Mouse (Mus musculus): ENCODE results near the gene Vill.

The Vill gene

DNA sequence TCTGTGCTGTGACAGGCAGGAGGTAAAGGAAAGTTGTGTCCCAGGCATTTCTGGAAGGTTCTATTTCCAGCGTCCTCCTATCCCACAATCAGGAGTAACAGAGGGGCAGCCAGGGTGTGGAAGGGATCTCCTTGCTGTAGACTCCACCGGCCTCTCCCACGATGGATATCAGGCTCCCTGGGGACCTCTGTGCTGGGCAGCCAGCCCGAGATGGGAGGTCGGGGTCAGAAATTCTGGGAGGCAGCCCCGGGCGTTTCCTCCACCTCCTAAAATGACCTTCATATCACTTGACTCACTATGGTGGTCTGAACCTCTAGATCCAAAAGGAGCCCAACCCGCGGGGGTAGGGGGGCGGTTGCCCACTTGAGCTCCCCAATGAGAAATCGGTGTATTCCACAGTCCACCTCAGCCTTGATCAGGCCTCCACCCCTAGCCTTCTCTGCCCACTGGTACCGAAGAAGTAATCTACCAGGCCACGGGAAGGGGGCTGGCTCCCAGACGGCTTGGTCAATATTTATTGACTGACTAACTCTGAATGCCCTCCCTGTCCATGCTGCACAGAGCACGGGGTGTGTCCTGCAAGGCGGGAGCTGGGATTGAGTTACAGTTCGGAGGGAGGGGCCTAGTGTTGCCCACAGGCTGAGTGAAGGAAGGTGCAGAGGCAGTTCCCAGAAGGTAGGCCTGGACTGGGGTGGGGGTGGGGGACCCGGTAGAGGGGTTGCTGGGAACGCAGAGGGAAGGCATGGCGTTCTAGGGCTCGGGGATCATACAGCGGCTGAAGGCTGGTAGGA lies at the start of gene Vill:
Vill (plus strand) TSS at position 625 of the 791 bp plus-strand sequence.
- DNase-seq (ENCODE audit: low spot score in 2 of 2): no peak

DNA sequence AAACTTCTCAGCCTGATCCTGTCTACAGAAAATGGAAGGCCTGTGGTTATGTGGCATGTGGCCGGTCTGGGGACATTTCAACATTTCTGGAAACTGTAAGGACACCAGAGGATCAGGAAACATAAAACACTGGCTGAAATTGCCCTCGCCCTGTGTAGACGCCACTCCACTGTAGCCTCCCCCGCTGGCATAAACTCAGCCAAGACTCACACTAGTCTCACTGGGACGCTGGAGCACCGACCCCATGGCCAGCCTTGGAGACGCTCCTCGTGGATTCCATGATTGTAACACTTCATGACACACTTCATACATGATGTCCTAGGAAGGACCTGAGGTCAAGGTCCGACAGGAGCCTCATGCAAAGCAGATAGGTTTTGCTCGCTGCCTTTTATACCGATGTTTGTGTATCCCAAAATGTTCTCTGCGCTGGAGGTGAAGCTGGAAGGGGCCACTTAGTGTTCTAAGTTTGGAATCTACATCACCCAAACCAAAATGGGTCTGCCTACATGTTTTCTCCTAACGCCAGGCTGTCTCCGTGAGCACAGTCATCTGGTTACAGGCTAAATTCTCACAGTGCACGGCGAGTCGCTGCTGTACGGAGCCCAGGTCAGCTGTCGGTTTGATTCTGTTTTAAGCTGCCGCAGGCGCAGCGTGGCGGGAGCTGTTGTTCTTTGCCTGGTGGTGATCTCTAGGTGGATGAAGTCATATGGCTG lies 48.4 kb upstream of the Vill start:
- DNase-seq (ENCODE audit: low spot score in 2 of 2): peak in 1 of 2 experiments; percentile 68

DNA sequence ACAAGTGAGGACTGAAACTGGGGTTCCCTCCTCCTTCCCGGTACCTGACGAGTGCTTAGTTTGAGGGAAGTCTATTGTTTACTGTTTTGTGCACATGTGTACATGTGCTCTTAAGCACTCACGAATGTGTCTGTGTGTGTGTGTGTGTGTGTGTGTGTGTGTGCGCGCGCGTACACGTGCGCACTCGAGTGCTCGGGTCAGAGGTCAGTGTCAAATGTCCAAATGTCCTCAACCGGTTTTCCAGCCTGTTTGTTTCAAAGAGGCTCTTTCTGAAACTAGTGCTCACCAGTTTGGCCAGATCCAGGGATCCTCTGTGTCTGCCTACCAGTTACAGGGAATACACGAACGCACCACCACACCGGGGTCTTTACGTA lies 47.9 kb upstream of the Vill start:
- no peak for DNase-seq (ENCODE audit: low spot score in 2 of 2)

DNA sequence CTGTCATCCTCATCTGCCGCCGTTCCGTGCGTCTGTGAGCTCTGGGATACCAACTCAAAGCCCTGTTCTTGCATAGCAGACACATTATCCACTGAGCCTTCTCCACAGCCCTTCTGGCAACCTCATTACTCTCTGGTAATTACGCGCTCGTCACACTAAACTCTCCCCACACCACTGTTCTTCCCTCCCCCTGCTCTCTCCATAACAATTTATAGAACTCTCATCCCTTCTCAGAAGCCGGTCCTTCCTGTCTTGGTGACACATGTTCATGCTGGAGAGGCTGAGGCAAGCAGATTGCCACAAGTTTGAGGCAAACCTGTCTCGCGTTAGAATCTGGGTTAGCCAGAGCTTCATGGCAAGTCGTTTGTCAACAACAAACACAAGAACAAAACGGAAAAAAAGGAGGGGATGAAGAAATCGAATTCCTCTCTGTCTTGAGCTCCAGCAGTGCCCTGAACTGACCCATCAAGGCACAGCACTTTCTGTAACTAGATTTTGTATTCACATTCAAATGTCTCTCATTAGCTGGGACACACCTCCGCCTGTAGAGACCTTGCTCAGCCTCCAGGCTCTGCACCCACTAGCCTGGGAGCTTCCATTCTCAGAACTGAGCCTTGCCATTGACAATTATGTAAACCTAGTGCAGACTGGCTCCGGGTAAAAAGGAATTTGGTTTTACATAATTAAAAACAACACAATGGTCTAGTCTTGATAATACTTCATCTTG lies 47.1 kb upstream of the Vill start:
- no peak for DNase-seq (ENCODE audit: low spot score in 2 of 2)

DNA sequence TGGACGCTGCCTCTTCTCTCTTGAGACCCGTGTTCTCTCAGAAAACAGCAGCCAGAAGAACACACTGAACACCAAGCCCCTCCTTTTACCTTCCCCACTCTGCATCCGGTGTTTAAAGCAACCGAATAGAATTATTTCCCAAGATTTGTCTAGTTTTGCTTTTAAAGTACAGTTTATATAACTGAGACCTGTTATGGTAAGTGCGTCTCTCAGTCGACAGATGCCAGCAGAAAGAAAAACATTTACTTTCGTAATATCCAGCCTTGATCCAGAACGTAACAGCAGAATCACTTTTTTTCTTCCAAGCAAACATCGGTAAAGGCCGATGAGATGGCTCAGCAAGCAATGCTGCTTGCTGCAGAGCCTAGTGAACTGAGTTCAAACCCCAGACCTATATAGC lies 45.3 kb upstream of the Vill start:
- DNase-seq (ENCODE audit: low spot score in 2 of 2): no peak

DNA sequence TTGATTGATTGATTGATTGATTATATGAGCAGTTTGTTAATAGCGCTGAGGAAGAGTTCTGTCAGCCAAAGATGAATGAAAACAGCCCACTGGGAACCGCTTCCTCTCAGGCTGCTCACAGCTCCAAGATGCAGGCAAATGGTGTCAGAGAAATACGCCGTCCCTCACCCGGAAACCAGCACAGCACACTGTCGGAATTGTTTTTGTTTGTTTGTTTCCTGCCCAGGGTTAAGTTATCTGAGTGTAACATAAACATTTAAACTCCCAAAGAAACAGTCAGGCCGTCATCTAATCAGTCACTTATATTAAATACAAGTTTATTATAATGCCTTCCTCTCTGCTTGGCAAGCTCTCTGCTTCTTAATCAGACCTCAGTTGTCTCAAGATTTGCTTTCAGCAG lies 43.7 kb upstream of the Vill start:
- DNase-seq (ENCODE audit: low spot score in 2 of 2): no peak

DNA sequence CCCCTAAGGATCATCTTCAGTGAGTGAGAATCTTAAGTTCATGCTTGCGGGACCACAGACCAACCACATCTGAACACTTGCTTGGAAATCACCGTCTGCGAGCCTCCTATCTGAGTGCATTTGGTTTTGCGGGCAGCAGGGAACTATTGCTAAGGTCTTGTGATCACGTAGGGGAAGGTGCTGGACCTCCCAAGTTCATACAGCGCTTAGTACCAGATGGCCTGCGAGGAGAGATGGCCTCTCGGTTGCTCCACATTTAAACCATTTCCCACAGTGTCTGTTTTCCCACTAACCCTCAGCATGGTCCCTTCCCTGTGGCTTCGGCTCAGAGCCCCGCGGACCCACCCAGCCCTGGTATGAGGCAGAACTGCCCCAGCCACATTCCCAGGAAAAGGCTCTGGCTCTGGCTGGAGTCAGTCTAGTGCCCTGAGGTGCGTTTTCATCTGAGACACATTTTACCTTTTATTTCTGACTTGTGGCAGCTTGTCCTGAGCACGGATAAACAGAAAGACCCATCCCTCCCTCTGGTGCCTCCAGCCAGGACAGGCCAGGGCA lies 42.3 kb upstream of the Vill start:
- no peak for DNase-seq (ENCODE audit: low spot score in 2 of 2)

DNA sequence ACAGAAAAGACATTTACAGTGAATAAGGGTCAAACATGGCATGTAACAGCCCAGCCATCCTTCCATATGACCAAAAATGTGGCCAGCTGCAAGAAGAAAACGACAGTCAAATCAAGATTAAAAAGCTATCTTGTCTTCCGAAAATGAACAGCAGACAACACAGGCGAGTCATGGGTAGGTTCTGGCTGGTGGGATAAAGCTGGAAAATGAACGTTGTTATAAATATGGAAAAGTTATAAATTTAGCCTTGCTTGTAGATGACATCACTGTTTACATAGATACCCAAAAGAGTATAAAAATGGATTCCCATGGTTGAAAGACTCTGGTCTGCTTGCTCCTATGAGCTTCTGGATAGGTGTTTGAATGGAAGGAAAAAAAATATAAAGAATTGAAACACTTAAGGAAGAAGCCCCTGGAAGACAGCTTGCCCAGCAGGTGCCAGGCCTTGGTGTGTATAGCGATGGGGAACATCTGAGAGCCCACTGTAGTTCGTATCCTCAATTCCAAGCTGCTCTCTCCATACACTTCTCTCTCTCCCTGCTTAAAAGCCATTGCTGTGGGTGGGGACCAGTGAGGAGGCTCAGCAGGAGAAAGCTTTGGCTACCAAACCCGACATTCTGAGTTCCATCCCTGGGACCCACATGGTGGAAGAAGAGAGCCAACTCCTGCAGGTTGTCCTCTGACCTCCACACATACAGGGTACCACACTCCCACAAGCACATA lies 35.6 kb upstream of the Vill start:
- no peak for DNase-seq (ENCODE audit: low spot score in 2 of 2)

DNA sequence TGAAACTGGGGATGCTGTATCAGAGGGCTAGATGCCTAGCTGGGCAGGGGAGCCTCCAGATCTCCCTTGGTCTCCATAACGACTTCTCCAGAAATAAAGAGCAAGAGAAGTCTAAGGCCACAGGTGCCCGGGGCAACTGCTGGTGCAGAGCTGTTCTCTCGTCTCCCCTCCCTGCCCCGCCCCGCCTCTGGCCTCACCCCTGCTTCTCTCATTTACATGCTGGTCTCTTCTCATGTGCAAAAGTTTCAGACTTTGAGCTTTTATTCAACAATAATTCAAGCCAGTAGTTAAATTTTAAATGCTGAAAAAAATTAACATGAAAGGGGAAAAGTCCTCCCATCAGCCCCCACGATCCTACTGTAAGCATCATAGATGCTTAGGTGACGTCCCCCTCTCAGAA lies 30.8 kb upstream of the Vill start:
- DNase-seq (ENCODE audit: low spot score in 2 of 2): no peak

DNA sequence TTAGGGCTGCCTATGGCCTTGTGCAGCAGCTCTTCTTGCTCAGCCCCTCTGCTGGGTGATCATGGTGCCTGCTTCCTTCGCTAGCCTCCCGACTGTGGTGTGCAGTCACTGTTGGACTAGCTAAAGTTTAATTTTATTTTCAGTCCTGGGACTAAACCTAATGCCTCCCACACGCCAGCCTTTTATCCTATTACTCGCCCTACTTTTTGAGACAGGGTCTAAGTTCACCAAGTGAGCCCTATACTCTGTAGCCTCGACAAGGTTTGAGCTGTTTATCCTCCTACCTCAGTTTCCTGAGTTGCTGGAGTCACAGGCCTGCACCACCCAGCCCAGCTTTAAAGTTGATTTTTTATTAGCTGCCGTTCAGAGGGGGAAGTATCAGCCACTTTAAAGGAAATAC lies 27.3 kb upstream of the Vill start:
- DNase-seq (ENCODE audit: low spot score in 2 of 2): no peak

DNA sequence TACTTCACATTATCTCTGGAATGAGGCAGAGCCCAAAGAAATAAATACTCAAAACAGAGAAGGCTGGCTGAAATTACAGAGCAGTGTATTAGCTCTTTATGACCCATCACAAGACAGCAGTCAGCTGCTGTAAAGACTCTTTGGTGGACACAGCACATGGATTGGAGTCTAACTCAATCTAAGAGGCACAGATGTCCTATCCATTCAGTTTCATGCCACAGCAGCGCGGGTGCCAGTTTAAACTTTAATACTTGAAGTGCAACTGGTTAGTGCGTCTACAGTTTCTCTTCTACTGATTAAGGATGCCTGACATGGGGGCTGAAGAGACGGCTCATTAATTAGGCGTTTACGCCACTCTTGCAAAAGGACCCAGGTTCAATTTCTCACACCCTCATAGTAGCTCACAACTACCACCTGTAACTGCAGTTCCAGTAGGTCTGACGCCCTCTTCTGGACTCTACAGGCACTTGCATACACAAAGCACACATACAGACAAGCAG lies 26.7 kb upstream of the Vill start:
- DNase-seq (ENCODE audit: low spot score in 2 of 2): no peak

DNA sequence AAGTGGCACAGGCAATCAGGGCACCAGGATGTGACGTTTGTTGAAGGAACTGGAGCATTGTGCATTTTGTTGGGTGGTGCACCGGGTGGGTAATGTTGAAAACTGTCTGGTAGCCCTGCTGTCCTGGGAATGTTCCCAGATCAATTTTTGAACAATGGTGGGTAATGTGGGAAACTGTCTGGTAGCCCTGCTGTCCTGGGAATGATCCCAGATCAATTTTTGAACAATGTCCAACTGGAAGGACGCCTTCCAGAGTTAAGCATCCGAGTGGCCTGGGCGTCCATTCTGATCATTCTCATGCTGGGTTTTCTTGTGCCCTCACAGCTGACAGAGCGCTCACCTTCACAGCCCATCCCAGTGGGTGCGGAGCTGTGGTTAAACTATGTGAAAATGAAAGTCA lies 25.2 kb upstream of the Vill start:
- no peak for DNase-seq (ENCODE audit: low spot score in 2 of 2)

DNA sequence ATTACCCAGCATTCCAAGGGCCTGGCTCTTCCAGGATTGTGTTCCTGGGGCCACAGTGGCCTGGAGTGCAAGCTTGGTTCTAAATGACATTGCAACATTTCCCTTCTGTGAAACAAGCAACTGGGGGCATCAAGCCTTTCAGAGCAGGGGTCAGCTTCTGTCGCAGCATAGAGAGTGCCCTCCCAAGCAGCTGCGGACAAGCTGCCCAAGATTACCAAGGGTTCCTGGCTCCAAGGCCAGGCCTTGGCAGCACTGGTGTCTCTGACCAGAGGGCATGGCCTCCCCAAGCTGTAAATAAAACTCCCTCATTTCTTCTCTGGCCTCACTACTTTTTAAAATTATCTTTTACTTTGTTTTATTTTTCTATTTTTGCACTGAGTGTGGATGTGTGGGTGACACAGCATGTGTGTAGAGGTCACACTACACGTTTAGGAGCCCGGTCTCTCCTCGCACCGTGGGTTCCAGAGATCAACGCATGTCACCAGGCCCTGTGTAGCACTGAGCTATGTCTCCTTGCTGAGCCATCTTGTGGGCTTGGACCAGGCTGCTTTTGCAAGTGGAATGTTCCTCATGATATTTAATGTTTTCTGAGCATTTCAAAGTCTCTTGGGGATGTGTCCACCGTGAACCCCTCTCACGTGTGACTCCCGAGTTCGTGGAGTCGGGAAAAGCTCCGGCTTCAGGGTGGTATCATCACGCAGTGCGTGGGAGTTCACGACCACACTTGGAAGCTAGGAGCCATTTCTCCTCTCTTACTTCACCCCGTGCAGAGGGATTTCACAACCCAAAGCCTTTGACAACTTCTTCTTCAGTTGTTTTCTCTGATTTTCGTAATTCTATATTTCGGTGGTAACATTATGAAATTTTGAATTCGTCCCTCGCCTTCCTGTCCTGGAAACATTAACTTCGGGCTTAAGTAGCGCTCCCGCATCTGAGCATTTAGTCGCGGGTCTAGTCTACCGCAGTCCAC lies 24.1 kb upstream of the Vill start:
- no peak for DNase-seq (ENCODE audit: low spot score in 2 of 2)

DNA sequence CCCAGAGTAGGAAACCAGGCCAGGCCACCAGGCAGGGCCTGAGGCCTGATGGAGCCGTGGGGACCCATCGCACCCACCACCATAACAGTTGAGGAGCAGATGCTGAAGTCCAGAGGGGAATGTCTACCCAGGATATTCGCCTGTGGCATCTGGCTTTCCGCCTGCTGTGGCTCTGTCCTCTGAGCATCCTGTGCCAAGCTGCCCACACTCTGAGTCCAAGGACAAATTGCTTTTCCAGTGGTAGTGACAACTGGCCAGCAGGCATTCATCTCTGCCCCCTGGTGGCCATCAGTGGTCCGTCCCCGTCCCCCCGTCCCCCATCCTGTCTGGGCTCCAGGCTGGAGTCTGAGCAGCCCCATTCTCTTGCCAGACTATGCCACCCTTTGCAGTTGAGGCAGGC lies 23.0 kb upstream of the Vill start:
- peak; percentile 69 for DNase-seq (ENCODE audit: low spot score in 2 of 2)

DNA sequence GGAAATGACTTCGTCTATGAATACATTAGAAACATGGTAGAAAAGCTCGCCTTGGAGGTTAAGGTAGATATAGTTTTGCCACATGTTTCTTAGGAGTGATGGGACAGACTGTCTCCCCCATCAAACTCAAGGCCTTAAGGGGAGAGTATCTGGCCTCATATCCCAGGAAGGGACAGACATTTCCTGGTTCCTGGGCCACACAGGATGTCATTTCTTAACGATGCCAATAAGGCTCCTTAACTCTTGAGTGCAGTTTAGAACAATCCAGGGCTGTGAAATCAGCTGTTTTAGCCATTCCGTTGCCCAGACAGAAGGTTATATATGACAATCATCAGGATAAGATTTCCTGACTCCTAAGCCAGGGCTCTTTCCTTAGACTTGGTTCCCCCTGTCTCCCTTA lies 21.5 kb upstream of the Vill start:
- DNase-seq (ENCODE audit: low spot score in 2 of 2): no peak

DNA sequence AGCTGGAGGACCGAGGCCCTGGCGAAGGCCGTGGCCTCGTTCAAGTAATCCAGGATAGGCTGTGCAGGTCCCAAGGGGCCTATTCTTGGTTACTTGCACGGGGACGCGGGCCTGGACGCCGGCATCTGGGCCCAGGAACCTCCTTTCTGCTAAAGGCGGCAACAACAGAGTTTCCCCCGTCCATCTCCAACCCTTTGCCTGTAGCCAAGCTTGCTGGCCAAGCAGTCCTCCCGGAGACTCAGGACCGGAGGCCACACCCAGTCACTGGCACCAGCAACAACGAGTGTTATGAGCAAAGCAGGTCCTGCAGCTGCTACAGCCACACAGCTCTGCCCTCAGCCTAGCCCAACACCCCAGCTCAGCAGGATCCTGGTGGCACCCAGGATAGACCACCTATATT lies 20.8 kb upstream of the Vill start:
- no peak for DNase-seq (ENCODE audit: low spot score in 2 of 2)

DNA sequence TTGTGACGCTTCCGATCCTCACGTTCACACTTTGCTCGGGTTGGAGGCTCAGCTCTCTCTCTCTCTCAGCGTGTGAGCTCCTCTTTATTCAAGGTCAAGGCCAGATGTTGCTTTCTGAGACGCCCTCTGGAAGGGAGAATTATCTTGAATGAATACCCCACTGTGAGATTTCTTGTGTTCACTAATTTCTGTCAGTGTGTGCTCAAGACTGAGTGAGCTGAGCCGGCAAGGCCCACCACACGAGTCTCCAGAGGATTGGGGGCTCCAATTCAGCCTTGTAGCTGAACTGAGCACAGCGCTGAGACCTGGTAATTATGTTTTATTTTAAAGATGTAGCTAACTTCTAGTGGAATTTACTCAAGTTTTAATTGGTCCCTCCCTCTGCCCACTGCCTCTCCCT lies 20.0 kb upstream of the Vill start:
- DNase-seq (ENCODE audit: low spot score in 2 of 2): no peak

DNA sequence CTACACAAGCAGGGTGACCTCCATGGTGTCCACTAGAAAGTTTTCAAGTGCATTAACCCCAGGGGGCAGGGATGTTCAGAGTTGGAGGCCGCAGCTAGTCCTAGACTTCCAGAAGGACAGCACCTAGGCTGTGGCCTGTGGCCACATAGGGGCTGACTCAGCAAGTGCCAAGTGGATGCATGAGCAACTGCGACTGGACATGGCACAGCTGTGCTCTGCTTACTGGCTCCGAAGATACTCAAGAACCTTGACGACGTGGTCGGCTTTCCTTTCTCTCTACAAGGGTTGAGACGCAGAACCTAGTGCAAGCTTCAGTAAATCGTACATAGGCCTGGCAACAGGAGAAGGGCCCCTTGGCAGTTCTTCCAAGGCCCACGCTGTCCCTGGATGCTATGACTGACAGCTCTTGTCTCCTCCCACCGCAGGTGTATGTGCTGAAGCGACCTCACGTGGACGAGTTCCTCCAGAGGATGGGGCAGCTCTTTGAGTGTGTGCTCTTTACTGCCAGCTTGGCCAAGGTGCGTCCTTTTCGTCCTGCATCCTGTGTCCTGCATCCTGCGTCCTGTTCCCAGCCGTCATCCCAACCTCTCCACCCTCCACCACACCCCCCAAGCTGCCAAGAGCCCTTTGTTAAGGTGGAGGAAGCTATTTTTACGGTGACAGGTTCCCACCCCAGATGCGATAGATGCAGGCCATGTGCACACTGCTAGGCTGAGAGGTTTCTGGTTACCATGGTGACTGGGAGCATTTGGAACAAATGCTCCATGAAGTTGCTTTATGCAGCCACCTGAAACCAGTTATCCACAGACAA lies 19.3 kb upstream of the Vill start:
- DNase-seq (ENCODE audit: low spot score in 2 of 2): peak; percentile 56 to 71

DNA sequence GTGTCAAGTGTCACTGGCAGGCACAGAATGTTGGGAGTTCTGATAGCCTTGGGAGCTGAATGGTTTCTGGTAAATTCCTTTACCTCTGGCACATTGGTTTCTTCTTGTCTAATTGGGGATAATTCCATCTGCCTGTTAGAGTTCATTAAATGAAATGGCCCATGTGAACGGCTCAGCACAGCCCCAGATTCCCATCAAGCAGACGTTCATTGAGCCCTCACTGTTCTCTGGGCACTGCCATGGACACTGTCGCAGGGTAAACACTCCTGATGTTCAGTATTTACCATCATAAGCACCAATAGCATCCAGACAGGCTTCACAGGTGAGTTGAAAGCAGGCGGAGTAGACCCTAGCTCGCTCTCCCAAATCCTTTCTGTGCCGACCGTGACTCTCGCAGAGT lies 18.5 kb upstream of the Vill start:
- DNase-seq (ENCODE audit: low spot score in 2 of 2): no peak

All from right cerebral cortex, postnatal 10 days (tissue).